Mouse (Mus musculus): ENCODE measurements at regions not wholly inside any gene's neighbourhood (a gene's known extent, or its start where the extent isn't known, plus 50 kb on each side); places are given as distances from the start of the nearest gene placed in this dataset.

DNA sequence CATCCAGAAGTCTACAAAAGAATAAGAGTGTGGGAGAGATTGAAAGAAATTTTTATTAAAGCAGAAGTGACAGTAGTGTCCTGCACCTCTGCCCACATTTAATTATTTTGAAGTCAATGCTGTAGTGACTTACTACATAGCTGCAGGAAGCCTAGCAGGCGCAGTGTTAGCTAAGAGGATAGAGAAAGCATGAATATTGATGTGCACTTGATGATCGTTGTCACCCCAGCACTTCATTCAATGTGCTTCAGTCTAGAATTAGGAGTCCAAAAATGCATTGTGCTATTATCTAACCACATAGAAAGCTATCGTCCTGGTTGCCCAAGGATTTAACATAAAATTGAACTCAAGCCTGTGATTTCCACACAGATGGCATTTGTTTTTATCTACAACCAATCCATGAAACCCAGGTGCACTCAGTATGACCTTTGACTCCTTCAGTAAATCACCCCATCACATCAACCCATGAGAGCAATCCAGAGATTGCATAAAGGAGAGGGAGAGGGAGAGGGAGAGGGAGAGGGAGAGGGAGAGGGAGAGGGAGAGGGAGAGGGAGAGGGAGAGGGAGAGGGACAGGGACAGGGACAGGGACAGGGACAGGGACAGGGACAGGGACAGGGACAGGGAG is 210.7 kb upstream of the Tars start:
- TF ChIP-seq CTCF (IDR thresholded peaks at IDR 0.05; ENCODE audit: borderline replicate concordance, insufficient read depth, low read depth, low read length) (no peak), POLR2A (IDR thresholded peaks at IDR 0.05; ENCODE audit: borderline replicate concordance, insufficient read depth, low read length) (no peak)

Measured in cerebellum, adult 2 months (tissue).